In the genomic region with DNA sequence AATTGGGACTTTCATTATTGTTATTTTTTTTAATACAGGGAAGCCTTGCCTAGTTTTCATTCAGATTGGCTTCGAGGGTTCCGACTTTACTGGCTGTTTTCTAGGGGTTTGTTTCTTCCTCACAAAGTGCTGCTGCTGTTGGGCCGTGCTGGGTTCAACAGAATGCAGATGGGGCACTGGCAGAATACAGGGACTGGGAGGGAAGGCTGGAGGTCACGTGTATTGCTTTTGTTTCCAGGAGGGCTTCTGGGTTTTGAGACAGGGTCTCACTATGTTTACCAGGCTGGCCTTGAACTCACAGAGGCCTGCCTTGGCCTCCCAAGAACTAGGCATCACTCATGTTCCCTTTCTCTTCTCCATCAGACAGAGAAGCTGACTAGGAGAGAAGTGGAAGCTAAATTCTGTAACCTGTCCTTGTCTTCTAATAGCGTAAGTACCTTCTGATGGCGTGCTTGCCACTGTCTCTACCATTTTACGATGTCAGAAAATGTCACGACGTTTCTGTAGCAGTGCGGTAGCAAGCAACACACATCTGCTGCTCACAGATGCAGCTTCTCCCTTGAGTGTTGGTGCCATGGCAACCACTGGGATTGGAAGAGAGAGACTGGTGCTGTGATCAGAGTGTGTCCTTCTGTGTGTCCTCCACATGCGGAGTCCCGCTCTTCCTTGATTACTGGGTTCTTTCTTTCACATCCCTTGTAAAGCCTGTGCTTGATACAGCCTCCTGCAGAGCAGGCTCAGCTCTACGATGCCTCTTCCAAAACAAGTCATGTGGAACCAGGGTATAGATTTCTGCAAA, we compare ENCODE assay signal across 10 mouse cellular contexts. TPM values are rescaled to one million over a fixed set of nuclear protein-coding genes. Genes with fewer than 3 reads are reported as not detected.
A peak's percentile ranks its signal among the peaks of the same experiment; 100 is the strongest.
DNase-seq lines count a peak whose midpoint lies in the region; ATAC-seq lines count a peak whose summit lies in the region.
"Had no signal": no experiment of that assay in that cellular context is flagged by ENCODE, and none has a peak within 500 bp of the region (broad histone marks: within the 10 kb centered on the region; RNA-seq: fewer than 3 reads in every experiment).

No protein-coding gene starts in this region.

- H3K4me3 ChIP-seq in forebrain, embryonic 13.5 days = no peak overlapping the region
- no peak overlapping the region for H3K4me3 ChIP-seq in forebrain, embryonic 11.5 days (ENCODE audit: low read depth, low read length)
- H3K4me3 ChIP-seq in midbrain, embryonic 10.5 days = no peak overlapping the region
- no peak overlapping the region for H3K4me3 ChIP-seq in kidney, embryonic 14.5 days (ENCODE audit: low read length)
- H3K4me3 ChIP-seq: erythroblast, embryonic 14.5 days; lung, embryonic 15.5 days had no signal

- peak; percentile 88 for ATAC-seq in forebrain, embryonic 13.5 days
- ATAC-seq in forebrain, embryonic 11.5 days (replicated peaks; ENCODE audit: low FRiP score) = no peak
- no peak for ATAC-seq in megakaryocyte, adult 5-6 weeks (ENCODE audit: poor library complexity, severe bottlenecking)
- no peak for ATAC-seq in kidney, embryonic 14.5 days (ENCODE audit: low FRiP score, low TSS enrichment)

- peak overlapping the region; percentile 70 for H3K27ac ChIP-seq in forebrain, embryonic 13.5 days
- no peak overlapping the region for H3K27ac ChIP-seq in forebrain, embryonic 11.5 days (ENCODE audit: low read depth, low read length)
- H3K27ac ChIP-seq in midbrain, embryonic 10.5 days (replicated peaks) = peak overlapping the region; percentile 47
- H3K27ac ChIP-seq in kidney, embryonic 14.5 days (ENCODE audit: low read depth, low read length) = no peak overlapping the region
- H3K27ac ChIP-seq: lung, embryonic 15.5 days had no signal

- no peak for DNase-seq in forebrain, embryonic 11.5 days (ENCODE audit: low spot score)
- peak; percentile 66 for DNase-seq in layer of hippocampus, adult 11-12 months (ENCODE audit: low spot score)
- no peak for DNase-seq in midbrain, embryonic 10.5 days (ENCODE audit: low spot score)
- DNase-seq in right cerebral cortex, postnatal 14 days = peak; percentile 31
- no peak for DNase-seq in cerebellum, adult 11 months

- 74% methylated on average over 13 of the region's 13 CpGs for WGBS in forebrain, embryonic 13.5 days
- 85% methylated on average over 13 of the region's 13 CpGs for WGBS in forebrain, embryonic 11.5 days
- WGBS in midbrain, embryonic 10.5 days = 82% methylated on average over 13 of the region's 13 CpGs
- 86% methylated on average over 13 of the region's 13 CpGs for WGBS in kidney, embryonic 14.5 days

- no peaks in the 10 kb centered on the region for H3K9me3 ChIP-seq in forebrain, embryonic 13.5 days (replicated peaks)
- no peaks in the 10 kb centered on the region for H3K9me3 ChIP-seq in forebrain, embryonic 11.5 days (ENCODE audit: control insufficient read depth, low read length)
- no peaks in the 10 kb centered on the region for H3K9me3 ChIP-seq in midbrain, embryonic 10.5 days (replicated peaks)
- no peaks in the 10 kb centered on the region for H3K9me3 ChIP-seq in kidney, embryonic 14.5 days (ENCODE audit: control insufficient read depth, low read length)
- H3K9me3 ChIP-seq: lung, embryonic 15.5 days had no signal

- no peak overlapping the region for H3K9ac ChIP-seq in forebrain, embryonic 13.5 days
- H3K9ac ChIP-seq in forebrain, embryonic 11.5 days (ENCODE audit: low read length) = no peak overlapping the region
- no peak overlapping the region for H3K9ac ChIP-seq in kidney, embryonic 14.5 days (ENCODE audit: low read depth, low read length)
- H3K9ac ChIP-seq: lung, embryonic 15.5 days had no signal

- 0 out of 2 replicates have a peak, but pooled peaks cover 7% of the 10 kb centered on the region for H3K4me1 ChIP-seq in forebrain, embryonic 13.5 days
- H3K4me1 ChIP-seq in forebrain, embryonic 11.5 days (replicated peaks; ENCODE audit: control insufficient read depth, insufficient read depth, low read length) = no peaks in the 10 kb centered on the region
- peaks cover 15% of the 10 kb centered on the region; the same call in 1 of the 2 replicates for H3K4me1 ChIP-seq in midbrain, embryonic 10.5 days
- no peaks in the 10 kb centered on the region for H3K4me1 ChIP-seq in kidney, embryonic 14.5 days (ENCODE audit: control insufficient read depth, insufficient read depth, low read length)

- H3K4me2 ChIP-seq in forebrain, embryonic 13.5 days = no peak overlapping the region
- H3K4me2 ChIP-seq in forebrain, embryonic 11.5 days (ENCODE audit: low read depth, low read length, severe bottlenecking) = no peak overlapping the region
- no peak overlapping the region for H3K4me2 ChIP-seq in kidney, embryonic 14.5 days (replicated peaks; ENCODE audit: low read depth, low read length)
- H3K4me2 ChIP-seq: lung, embryonic 15.5 days had no signal

- H3K36me3 ChIP-seq in forebrain, embryonic 13.5 days (ENCODE audit: poor library complexity, severe bottlenecking) = peaks cover 39% of the 10 kb centered on the region
- no peaks in the 10 kb centered on the region for H3K36me3 ChIP-seq in forebrain, embryonic 11.5 days (ENCODE audit: control insufficient read depth, insufficient read depth, low read length)
- peaks cover 53% of the 10 kb centered on the region for H3K36me3 ChIP-seq in midbrain, embryonic 10.5 days
- peaks cover 41% of the 10 kb centered on the region for H3K36me3 ChIP-seq in kidney, embryonic 14.5 days (ENCODE audit: control insufficient read depth, insufficient read depth, low read length)

- no peaks in the 10 kb centered on the region for H3K27me3 ChIP-seq in forebrain, embryonic 13.5 days
- H3K27me3 ChIP-seq in forebrain, embryonic 11.5 days (ENCODE audit: control insufficient read depth, insufficient read depth, low read length) = no peaks in the 10 kb centered on the region
- no peaks in the 10 kb centered on the region for H3K27me3 ChIP-seq in midbrain, embryonic 10.5 days (ENCODE audit: low read depth, poor library complexity, severe bottlenecking)
- H3K27me3 ChIP-seq in kidney, embryonic 14.5 days (ENCODE audit: control insufficient read depth, insufficient read depth, low read length) = no peaks in the 10 kb centered on the region
- H3K27me3 ChIP-seq: lung, embryonic 15.5 days had no signal

RNA-seq across cellular contexts. Expression of a gene that starts 21.8 kb away (rescaled TPM):
- polyA plus RNA-seq in forebrain, embryonic 13.5 days (2015; fragmentation: Nextera tagmentation; extraction: Ambion mirVana) = 336 and 347 TPM in 2 replicates
- 239 and 257 TPM in 2 replicates for polyA plus RNA-seq in forebrain, embryonic 11.5 days (2014; fragmentation: Nextera tagmentation; extraction: Ambion mirVana)
- polyA plus RNA-seq in midbrain, embryonic 10.5 days (2016; fragmentation: Nextera tagmentation; extraction: Ambion mirVana) = 261 and 272 TPM in 2 replicates
- 160 and 173 TPM in 2 replicates for total RNA-seq in megakaryocyte, adult 5-6 weeks (2015)
- total RNA-seq in megakaryocyte, adult 5-6 weeks (2017) = 181 and 193 TPM in 2 replicates
- polyA plus RNA-seq in kidney, embryonic 14.5 days (2014; fragmentation: Nextera tagmentation; extraction: Ambion mirVana) = 234 and 300 TPM in 2 replicates

Comparison
In these comparisons a context has a peak if more than half of its experiments do, and no peak if none do; other contexts are left out.
1. H3K27ac ChIP-seq: peak in forebrain, embryonic 13.5 days (single experiment) and midbrain, embryonic 10.5 days (single experiment); none in forebrain, embryonic 11.5 days (single experiment) and kidney, embryonic 14.5 days (single experiment).
2. DNase-seq: peak in layer of hippocampus, adult 11-12 months (single experiment) and right cerebral cortex, postnatal 14 days (single experiment); none in forebrain, embryonic 11.5 days (single experiment), midbrain, embryonic 10.5 days (single experiment) and cerebellum, adult 11 months (single experiment).